Mouse (Mus musculus) retina, postnatal 1 day (tissue): ENCODE results near the gene Tbc1d25.
A peak's percentile ranks its signal among the peaks of the same experiment; 100 is the strongest.

Experiments used
- DNase-seq: peaks from one replicate; pipeline ENCODE4 v3.0.0-alpha.2; 2012

Gene Tbc1d25

DNA sequence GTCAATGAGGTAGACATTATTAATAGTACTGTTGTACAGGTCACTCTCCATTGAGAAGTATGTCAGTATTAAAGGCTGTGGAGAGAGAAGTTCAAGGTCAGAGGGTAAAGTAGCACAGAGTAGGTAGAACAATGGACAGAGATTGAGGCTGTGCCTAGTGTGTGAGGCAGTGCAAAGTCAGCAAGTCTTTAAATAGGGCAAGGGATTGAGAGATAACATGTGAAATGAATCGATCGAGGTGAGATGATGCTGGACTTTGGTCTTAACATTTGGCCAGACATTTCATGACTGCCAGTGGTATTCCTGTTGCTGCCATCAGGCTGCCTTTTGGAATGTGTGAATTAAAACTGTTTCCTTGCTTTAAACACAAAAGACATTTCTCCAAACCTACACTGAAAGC is 2.9 kb upstream of the Tbc1d25 start:
- no peak for DNase-seq

DNA sequence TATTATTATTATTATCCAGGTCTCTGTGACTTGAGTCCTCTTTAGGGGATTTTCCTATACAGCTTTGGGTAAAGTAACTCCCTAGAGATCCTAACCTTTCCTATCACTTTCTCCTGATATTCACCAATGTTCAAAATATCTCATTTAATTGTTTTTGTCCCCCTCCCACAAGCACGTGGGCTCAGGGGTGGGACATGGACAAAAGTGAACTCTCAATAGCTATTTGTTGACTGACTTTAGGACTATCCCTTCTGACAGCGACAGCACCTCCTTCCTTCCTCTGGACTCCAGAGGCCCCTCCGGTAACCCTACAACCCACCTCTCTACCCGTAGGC is 845 bp downstream of the Tbc1d25 start:
- DNase-seq: no peak

DNA sequence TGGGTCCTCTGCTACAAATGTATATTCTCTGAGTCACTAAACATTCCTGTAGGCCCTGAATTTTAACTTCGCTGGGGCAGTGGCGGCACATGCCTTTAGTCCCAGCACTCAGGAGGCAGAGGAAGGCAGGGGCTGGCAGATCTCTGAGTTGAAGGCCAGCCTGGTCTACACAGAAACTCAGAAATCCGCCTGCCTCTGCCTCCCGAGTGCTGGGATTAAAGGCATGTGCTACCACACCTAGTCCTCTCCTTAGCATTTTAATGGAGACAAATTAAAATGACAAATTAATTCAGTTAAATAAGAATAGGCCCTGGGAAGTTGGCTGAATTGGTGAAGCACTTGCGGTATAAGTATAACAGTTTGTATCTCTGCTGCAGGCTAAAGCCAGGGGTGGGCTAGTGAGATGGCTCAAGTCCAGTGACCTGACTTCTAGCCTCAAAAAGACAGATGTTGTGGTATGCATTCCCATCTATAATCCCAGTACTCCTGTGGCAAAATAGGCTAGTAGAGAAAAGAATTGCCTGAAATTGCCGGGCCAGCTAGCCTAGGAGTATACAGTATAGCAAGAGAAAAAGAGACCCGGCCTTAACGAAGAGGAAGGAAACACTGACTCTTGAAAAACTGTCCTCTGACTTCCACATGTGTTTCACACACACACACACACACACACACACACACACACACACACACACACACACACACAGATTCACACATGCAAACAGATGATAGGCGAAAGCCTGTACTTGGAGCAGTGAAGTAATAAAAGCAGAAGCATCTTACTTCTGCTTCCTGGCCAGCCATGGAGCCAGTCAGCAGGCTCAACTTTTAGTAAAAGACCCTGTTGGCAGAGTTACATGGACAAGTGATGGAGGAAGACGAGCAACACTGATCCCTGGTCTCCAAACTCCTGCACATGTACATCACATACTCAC is 8.0 kb downstream of the Tbc1d25 start:
- DNase-seq: no peak

DNA sequence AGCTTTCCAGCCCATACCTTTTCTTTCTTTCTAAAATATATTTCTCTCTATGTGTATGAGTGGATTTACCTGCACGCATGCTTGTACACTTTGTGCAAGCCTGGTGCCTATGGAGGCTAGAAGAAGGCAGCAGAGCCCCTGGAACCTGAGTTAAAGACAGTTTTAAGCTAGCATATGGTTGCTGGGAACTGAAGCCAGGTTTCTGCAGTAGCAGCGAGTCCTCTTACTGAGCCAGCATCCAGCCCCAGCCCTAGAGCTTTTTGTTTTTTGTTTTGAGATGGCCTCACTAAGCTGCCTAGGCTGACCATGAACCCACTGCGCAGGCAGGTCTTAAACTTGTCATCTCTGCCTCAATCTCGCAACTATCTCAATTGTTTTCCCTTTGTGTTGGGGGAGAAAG is 11.5 kb downstream of the Tbc1d25 start:
- no peak for DNase-seq

DNA sequence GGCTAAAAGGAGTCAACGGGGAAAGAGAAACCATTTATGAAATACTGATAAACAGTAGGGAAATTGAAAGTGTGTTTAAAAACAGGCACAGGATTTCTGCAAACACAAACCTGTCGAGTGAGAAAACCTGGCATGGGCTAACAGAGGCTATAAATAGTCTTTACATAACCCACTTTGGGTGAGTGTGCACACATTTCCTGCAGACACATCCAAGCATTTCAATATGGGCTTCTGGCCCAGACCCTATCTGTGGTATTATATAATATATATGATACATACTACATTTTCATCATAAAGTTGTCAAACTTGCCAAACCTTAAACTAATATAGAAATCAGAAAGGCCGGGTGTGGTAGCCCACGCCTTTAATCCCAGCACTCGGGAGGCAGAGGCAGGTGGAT is 12.9 kb downstream of the Tbc1d25 start:
- DNase-seq: no peak

DNA sequence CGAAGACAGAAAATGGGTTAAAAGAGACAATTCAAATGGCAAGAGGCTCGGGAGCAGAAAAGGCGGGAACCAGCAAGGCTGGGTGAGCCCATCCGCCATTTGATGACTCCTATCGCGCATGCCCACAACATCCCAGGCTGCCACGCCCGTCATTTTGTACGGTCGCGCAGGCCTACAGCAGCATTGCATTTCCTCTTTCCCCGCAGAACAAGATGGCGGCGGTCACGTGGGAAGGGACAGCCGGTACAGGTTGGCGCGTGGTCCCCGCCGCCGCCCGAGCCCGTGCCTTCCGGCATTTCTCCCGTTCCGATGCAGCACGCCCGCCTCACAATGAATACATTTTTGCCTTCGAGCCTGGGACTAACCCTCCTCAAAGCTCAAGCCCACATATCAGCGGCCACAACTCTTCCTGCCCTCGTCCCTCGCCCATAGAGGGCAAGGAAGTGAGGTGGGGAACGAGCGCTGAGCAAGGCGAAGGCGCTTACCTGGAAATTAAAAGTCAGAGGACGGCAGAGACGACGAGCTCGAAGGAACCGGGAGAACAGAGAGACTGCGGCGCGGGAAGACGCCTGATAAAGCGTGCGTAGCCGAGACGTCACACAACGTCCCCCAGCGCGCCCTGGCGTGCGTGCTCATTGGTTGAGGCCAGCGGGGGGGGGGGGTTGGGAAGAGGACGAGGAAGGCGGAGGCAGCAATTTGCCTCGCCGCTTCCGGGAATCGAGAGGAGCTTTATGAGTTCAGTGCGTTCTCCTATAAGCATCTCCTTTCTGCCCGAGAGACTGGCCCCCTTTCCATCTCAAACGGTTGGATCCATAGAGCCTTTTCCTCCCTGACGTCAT is 30.6 kb downstream of the Tbc1d25 start, which contains the start of gene Rbm3:
Gene Rbm3, minus strand, starts transcription at position 728 of the 839 bp plus-strand sequence.
- DNase-seq: peak; percentile 94

DNA sequence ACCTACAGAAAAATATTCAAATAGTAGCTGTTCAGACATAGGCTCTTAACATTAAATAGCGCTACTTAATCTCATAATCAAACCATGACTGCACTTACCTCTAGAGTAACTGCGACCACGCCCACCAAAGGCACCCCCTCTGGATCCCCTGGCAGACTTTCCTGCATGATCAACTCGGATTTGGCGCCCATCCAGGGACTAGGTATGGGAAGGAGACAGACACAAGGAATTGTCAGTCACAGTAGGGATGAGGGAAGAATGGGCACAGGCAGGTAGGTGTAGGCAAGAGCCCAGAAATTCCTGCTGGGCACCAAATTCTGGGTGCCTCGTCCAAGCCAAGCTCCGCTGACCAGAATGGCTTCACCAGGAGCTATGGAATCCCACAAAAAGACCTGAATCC is 32.2 kb downstream of the Tbc1d25 start:
- DNase-seq: no peak

DNA sequence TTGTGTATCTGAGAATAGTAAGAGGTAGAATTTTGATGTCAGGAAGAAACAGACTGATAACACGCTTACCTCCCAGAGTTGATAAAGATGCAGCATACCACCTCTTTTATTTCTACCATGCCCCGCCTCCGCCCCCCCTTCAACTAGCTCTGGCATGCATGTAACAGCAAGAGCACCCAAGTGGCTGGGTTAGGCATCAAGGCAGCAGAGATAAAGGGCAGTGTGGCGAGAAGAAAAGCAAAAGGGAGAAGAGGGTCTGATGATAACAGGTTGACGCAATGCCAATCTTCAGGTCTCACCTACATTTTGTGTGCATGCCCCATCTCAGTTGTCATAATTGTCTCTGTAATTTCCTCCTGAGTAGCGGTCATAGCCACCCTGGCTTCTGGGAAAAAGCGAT is 33.0 kb downstream of the Tbc1d25 start:
- DNase-seq: no peak

DNA sequence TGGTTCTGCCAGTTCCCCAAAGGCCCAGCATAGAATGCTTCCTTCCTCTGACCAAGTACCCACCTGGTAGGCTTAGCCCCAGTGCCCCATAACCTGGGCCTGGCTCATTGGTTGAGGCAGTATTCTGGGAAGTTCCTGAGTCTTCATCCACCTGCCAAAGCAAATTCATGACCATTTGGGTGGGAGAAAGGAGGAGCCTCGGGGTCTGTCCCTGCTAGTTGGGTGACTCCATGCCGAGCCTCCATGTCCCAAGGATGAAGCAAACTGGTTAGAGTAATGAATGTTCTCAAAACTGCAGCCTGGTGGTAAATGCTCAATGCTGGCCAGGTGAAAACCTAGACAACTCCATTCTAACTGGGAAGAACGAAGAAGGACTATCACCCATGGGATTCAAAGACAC is 34.9 kb downstream of the Tbc1d25 start:
- DNase-seq: no peak

DNA sequence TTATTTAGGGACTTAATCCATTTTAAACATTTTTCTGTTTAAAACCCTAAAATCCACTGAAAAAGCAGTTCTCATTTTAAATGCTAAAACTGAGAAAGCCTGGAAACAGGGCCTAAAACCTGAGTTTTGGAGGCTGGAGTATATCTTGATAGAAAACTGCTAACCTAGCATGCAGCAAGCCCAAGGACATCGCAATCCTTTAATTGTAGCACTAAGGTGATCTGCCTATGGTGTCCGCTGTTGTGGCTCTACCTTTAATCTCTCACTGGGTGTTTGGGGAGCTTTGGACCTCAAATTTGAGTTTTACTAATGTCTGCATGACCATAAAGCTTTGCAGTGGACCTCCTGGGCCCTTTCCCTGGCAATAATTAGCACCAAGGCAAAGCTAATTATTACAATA is 35.5 kb downstream of the Tbc1d25 start:
- DNase-seq: no peak

DNA sequence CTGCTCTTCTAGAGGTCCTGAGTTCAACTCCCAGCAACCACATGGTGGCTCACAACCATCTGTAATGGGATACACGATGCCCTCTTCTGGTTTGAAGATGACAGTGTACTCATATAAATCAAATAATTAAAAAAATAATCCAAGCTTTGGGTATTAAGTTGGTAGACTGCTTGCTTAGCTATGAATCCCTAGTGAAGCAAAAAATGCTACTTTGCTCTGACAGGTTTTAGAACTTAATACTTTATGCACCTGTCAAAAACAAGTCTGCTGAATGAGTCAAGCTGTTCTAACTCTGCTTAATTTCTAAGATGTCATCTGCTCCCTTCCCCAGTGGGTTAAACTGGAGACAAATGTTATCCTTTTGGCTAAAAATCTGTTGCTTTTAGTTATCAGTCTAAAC is 36.5 kb downstream of the Tbc1d25 start:
- DNase-seq: no peak

DNA sequence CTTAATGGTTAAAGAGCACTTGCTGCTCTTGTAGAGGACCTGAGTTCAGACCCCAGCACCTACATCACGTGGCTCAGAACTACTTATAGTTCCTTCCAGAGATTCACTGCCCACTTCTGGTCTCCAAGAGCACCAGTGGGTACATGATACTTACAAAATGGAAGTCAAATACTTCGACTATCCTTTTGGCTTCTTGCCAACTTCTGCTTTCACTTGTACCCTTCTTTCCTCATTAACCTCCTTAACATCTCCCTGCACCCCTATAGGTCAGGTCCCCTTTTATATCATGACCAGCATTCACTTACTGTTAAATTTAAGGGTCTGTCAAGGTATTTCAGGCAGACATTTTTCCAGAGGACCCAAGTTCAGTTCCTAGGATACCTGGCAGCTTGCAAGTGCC is 40.1 kb downstream of the Tbc1d25 start:
- DNase-seq: no peak

DNA sequence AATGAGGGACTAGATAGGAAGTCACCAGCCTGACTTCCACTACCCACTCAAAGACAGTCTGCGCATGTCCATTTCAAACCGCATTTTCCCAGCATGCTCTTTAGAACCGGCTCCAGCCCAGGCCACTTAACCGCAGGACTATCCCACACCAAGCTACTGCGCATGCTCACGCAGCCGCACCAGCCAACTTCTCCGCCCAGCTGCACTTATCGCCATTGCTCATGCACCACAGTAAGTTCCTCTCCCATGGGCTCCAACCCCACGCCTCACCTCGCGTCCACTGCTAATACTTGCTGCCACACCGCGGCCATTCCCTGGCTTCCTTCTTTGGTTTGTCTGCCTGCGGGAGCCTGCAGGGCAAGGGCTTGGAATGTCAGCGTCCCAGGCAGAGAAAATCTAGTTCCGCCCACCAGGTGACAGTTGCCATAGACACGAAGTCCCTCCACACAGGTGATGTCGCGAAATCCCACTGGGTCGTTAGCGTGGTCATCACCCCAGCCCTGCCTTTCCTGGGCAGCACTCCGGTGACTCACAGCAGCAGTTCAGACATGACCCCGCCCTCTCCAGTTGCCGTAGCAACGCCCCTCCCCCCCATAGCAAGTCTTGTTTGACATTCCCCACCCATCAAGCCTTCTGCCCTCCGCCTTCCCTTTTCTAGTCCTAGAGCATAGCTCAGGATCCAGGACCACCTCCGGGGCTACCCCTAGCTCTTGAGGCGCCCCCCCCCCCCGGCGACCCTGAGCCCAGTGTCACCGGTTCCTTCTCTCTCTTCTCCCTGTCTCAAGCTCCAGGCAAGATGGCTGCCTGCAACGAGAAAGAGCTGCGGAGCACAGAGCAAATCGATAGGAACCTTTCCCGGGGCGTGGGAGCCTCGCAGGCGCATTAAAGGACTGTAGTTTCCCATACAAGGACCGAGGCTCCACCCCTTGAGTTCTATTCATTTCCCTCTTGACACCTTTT is 43.7 kb downstream of the Tbc1d25 start, which contains the start of gene Wdr13:
Gene Wdr13, minus strand, starts transcription at position 876 of the 960 bp plus-strand sequence.
- DNase-seq: peak; percentile 94

DNA sequence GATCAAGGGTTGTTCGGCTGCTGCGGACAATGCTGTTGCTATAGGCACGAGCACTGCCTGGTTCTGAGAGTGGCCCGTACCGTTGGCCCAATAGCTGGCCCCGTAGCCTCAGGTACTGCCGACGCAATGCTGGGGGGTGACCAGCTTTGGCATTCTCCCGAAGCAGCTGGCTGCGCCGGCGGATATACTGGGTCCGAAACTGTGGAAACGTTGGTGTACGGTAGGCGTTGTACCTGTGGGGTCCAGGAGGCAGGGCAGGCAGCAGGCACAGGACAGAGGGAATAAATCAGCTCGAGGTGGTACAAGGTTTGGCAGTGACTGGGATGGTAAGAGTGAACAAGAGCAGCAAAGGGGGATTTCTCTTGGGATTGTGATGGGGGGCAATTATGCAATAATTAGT is 44.6 kb downstream of the Tbc1d25 start:
- DNase-seq: no peak

DNA sequence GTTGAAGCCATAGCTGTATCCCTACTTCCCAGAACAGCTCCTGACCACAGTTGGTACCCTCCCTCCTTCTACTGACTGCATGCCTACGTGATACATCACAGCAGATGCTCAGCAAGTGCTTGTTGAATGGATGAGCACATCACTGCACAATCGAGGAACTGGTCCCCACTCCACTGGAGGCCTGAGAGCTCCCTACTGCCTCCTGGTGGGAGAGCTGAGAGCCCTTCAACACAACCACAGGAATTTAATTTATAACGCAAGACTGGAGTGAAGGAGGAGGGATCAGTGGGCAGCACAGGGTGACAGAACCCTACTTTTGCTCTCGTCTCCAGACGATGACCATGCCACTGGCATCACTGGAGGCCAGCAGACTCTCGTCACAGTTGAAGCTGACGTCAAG is 50.7 kb downstream of the Tbc1d25 start:
- DNase-seq: no peak

DNA sequence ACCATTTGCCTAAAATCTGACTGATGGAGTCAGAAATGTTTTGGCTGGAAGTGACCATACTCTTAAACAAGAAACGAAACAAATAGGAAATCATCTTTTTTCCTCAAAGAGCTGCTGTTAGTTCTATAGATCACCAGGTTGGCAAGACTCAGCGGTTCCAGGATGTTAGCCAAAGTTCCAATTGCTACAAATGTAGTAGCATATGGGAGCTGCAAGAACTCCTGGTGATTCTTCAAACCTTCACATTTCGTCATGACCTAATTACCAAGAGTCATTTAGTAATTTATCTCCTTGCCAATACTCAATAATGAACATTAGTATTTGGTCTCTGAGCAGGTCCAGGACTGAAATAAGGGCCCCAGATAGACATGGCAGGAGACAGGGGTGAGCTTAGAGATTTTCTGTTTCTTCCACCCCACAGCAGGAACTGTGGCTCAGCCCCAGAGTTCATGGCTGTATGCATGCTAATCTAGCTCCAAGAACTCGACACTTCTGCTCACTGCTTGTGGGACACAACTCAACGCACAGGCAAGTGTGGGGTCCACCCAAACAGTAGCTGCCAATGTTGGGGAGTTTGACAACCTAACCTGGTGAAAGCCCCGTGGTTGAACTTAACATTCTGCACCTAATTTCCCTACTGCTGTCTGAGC is 52.0 kb downstream of the Tbc1d25 start:
- no peak for DNase-seq

DNA sequence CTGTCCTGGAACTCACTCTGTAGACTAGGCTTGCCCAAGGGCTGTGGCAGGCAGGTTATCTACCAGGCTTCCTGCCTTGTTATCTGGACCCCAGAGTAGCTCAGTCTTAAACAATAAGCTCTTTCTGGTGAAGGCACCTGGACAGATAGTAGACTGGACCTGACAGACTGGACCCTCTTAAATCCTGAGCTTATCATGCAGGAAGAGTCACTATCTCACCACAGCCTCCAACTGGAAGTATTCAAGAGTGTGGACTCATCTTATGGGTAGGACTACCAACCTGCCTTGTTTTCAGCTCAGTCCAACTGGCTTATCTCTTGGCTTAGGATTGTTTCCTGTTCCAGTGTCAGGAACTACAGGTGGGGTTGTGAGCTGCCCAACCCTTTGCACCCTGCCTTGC is 58.7 kb downstream of the Tbc1d25 start:
- no peak for DNase-seq

DNA sequence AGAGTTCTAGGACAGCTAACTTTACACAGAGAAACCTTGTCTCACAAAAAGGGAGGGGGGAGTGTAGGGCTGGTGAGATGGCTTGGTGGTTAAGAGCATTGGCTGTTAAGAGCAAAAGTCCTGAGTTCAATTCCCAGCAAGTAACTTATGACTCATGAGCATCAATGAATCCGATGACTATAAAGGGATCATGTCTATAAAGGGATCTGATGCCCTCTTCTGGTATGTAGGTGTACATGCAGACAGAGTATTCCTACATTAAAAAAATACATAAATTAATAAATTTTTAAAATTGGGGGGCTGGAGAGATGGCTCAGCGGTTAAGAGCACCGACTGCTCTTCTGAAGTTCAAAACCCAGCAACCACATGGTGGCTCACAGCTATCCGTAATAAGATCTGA is 60.7 kb downstream of the Tbc1d25 start:
- DNase-seq: no peak

DNA sequence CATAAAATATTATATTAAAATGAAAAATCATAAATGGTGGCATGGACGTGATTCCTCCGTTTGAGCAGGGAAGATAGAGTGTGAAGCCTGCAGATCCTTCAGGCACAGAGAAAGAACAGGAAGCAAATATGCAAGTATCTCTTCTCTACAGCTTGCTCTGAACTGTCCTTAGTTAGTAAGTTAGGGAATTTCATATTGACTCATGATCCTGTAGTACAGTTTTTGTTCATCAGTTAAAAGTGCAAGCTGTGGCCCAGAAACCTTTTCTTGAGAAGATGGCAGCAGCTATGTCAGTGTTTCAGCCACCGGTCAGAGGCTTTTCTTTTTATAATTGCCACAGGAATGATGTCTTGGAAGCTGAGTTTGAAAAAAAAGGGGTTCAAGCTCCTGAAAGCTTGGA is 71.0 kb downstream of the Tbc1d25 start:
- no peak for DNase-seq
